ENCODE assay signal across 24 mouse cellular contexts in genomic region chr2:26172166-26172565, GRCm38 (mm10). TPM values are rescaled to one million over a fixed set of nuclear protein-coding genes. Genes with fewer than 3 reads are reported as not detected.
DNase-seq lines count a peak whose midpoint lies in the region; ATAC-seq lines count a peak whose summit lies in the region.
"Had no signal": no experiment of that assay in that cellular context is flagged by ENCODE, and none has a peak within 500 bp of the region (broad histone marks: within the 10 kb centered on the region; RNA-seq: fewer than 3 reads in every experiment).

No protein-coding gene starts in this region.

- no peak overlapping the region for H3K27ac ChIP-seq in kidney, embryonic 14.5 days (ENCODE audit: low read depth, low read length)
- H3K27ac ChIP-seq in intestine, embryonic 16.5 days (ENCODE audit: low read length) = no peak overlapping the region
- H3K27ac ChIP-seq in embryonic facial prominence, embryonic 10.5 days (replicated peaks) = no peak overlapping the region
- H3K27ac ChIP-seq: embryonic facial prominence, embryonic 12.5 days; forebrain, embryonic 13.5 days; forebrain, embryonic 15.5 days had no signal

- H3K9me3 ChIP-seq in kidney, embryonic 14.5 days (ENCODE audit: control insufficient read depth, low read length) = no peaks in the 10 kb centered on the region
- no peaks in the 10 kb centered on the region for H3K9me3 ChIP-seq in intestine, embryonic 16.5 days (ENCODE audit: control insufficient read depth, low read length)
- H3K9me3 ChIP-seq in embryonic facial prominence, embryonic 10.5 days = no peaks in the 10 kb centered on the region
- H3K9me3 ChIP-seq: embryonic facial prominence, embryonic 12.5 days; forebrain, embryonic 13.5 days; forebrain, embryonic 15.5 days had no signal

- 83% methylated on average over 2 of the region's 2 CpGs for WGBS in kidney, embryonic 14.5 days
- 65% methylated on average over 2 of the region's 2 CpGs for WGBS in intestine, embryonic 16.5 days
- 86% methylated on average over 2 of the region's 2 CpGs for WGBS in embryonic facial prominence, embryonic 10.5 days

- no peak overlapping the region for H3K4me3 ChIP-seq in kidney, embryonic 14.5 days (ENCODE audit: low read length)
- no peak overlapping the region for H3K4me3 ChIP-seq in intestine, embryonic 16.5 days (ENCODE audit: low read length)
- no peak overlapping the region for H3K4me3 ChIP-seq in embryonic facial prominence, embryonic 10.5 days
- H3K4me3 ChIP-seq: embryonic facial prominence, embryonic 12.5 days; forebrain, embryonic 13.5 days; forebrain, embryonic 15.5 days had no signal

- no peaks in the 10 kb centered on the region; the same call in 1 of the 2 replicates for H3K27me3 ChIP-seq in kidney, embryonic 14.5 days (ENCODE audit: control insufficient read depth, insufficient read depth, low read length)
- no peaks in the 10 kb centered on the region for H3K27me3 ChIP-seq in intestine, embryonic 16.5 days (replicated peaks; ENCODE audit: control insufficient read depth, insufficient read depth, low read length)
- H3K27me3 ChIP-seq in embryonic facial prominence, embryonic 10.5 days (replicated peaks; ENCODE audit: low read depth, poor library complexity, severe bottlenecking) = peaks cover 31% of the 10 kb centered on the region
- H3K27me3 ChIP-seq: embryonic facial prominence, embryonic 12.5 days; forebrain, embryonic 13.5 days; forebrain, embryonic 15.5 days had no signal

- H3K4me1 ChIP-seq in kidney, embryonic 14.5 days (ENCODE audit: control insufficient read depth, insufficient read depth, low read length) = 0 out of 2 replicates have a peak, but pooled peaks cover 10% of the 10 kb centered on the region
- H3K4me1 ChIP-seq in intestine, embryonic 16.5 days (ENCODE audit: control insufficient read depth, insufficient read depth, low read length) = peaks cover 9% of the 10 kb centered on the region; the same call in 1 of the 2 replicates
- H3K4me1 ChIP-seq in embryonic facial prominence, embryonic 10.5 days = peaks cover 52% of the 10 kb centered on the region

- no peak for ATAC-seq in kidney, embryonic 14.5 days (ENCODE audit: low FRiP score, low TSS enrichment)
- ATAC-seq in intestine, embryonic 16.5 days = peak; percentile 69
- ATAC-seq: forebrain, embryonic 13.5 days; forebrain, embryonic 15.5 days had no signal

- DNase-seq in kidney, adult 8-10 months = peak; percentile 7 to 9
- DNase-seq in kidney, adult 18-20 months = no peak
- peak; percentile 12 to 16 for DNase-seq in kidney, postnatal 36 days
- no peak for DNase-seq in embryonic facial prominence, embryonic 10.5 days (ENCODE audit: low spot score)
- DNase-seq in heart, adult 18-20 months = no peak
- DNase-seq: adrenal gland, adult 2 months; adrenal gland, postnatal 10 days; adrenal gland, postnatal 25 days; cerebellum, adult 11 months; cerebellum, adult 18-20 months; cerebellum, adult 8-10 months; cerebellum, adult 9-11 months; cerebellum, postnatal 14 days; cerebellum, postnatal 36 days; embryo, embryonic 11 days had no signal

- no peaks in the 10 kb centered on the region for H3K36me3 ChIP-seq in kidney, embryonic 14.5 days (ENCODE audit: control insufficient read depth, insufficient read depth, low read length)
- no peaks in the 10 kb centered on the region for H3K36me3 ChIP-seq in intestine, embryonic 16.5 days (ENCODE audit: control insufficient read depth, insufficient read depth, low read length)
- no peaks in the 10 kb centered on the region for H3K36me3 ChIP-seq in embryonic facial prominence, embryonic 10.5 days (replicated peaks)
- H3K36me3 ChIP-seq: embryonic facial prominence, embryonic 12.5 days; forebrain, embryonic 15.5 days had no signal

- H3K9ac ChIP-seq in kidney, embryonic 14.5 days (ENCODE audit: low read depth, low read length) = no peak overlapping the region
- no peak overlapping the region for H3K9ac ChIP-seq in intestine, embryonic 16.5 days (ENCODE audit: low read depth, low read length)
- H3K9ac ChIP-seq: embryonic facial prominence, embryonic 12.5 days; forebrain, embryonic 13.5 days; forebrain, embryonic 15.5 days had no signal

- no peak overlapping the region for H3K4me2 ChIP-seq in kidney, embryonic 14.5 days (replicated peaks; ENCODE audit: low read depth, low read length)
- H3K4me2 ChIP-seq in intestine, embryonic 16.5 days (ENCODE audit: low read depth, low read length) = no peak overlapping the region
- H3K4me2 ChIP-seq: embryonic facial prominence, embryonic 12.5 days; forebrain, embryonic 13.5 days; forebrain, embryonic 15.5 days had no signal

RNA-seq across cellular contexts. Expression of gene Lhx3, which starts 35.9 kb away (rescaled TPM):
- polyA plus RNA-seq in kidney, embryonic 14.5 days (2014; fragmentation: Nextera tagmentation; extraction: Ambion mirVana) = not detected in 2 replicates
- 0.09 TPM in 1 of 2 replicates, not detected in the other for polyA plus RNA-seq in intestine, embryonic 16.5 days (2015; fragmentation: Nextera tagmentation; extraction: Ambion mirVana)
- polyA plus RNA-seq in embryonic facial prominence, embryonic 10.5 days (2016; fragmentation: Nextera tagmentation; extraction: Ambion mirVana) = 2.6 and 3.5 TPM in 2 replicates
- total RNA-seq in heart, adult 18-20 months (2021) = not detected
- total RNA-seq: common myeloid progenitor, adult 5-6 weeks; MEL had no signal
- polyA plus RNA-seq: C2C12; forebrain, embryonic 11.5 days had no signal

RNA-seq across cellular contexts. Expression of gene Nacc2, which starts 49.1 kb away (rescaled TPM):
- 3.7 and 6.6 TPM in 2 replicates for polyA plus RNA-seq in kidney, embryonic 14.5 days (2014; fragmentation: Nextera tagmentation; extraction: Ambion mirVana)
- 18.6 and 20.4 TPM in 2 replicates for polyA plus RNA-seq in intestine, embryonic 16.5 days (2015; fragmentation: Nextera tagmentation; extraction: Ambion mirVana)
- polyA plus RNA-seq in embryonic facial prominence, embryonic 10.5 days (2016; fragmentation: Nextera tagmentation; extraction: Ambion mirVana) = 5.7 and 5.9 TPM in 2 replicates
- 10 to 100 TPM; 29.4 to 30.2 TPM for total RNA-seq in heart, adult 18-20 months (2021)

Comparison
In these comparisons a context has a peak if more than half of its experiments do, and no peak if none do; other contexts are left out.
1. DNase-seq: peak in kidney, adult 8-10 months (2 of 2) and kidney, postnatal 36 days (2 of 2); none in kidney, adult 18-20 months (single experiment), embryonic facial prominence, embryonic 10.5 days (single experiment) and heart, adult 18-20 months (0 of 2).